Mouse (Mus musculus): ENCODE results near the gene Il9. TPM values are rescaled to one million over a fixed set of nuclear protein-coding genes. Genes with fewer than 3 reads are reported as not detected.

The Il9 gene
- polyA plus RNA-seq (2014; fragmentation: Illumina TruSeq; extraction: RNeasy Lipid Tissue Mini Kit (QIAGEN cat#74804); ENCODE audit: low read depth, low replicate concordance): not detected

GRCm38 (mm10) chr13:56482146-56482545, at the start of gene Il9:
TSS of gene Il9 (minus strand) at chr13:56482246.

GRCm38 (mm10) chr13:56522081-56522820, 40.2 kb upstream of the Il9 start, which contains the start of gene Fbxl21:
TSS of gene Fbxl21 (plus strand) at chr13:56522472.

DNA sequence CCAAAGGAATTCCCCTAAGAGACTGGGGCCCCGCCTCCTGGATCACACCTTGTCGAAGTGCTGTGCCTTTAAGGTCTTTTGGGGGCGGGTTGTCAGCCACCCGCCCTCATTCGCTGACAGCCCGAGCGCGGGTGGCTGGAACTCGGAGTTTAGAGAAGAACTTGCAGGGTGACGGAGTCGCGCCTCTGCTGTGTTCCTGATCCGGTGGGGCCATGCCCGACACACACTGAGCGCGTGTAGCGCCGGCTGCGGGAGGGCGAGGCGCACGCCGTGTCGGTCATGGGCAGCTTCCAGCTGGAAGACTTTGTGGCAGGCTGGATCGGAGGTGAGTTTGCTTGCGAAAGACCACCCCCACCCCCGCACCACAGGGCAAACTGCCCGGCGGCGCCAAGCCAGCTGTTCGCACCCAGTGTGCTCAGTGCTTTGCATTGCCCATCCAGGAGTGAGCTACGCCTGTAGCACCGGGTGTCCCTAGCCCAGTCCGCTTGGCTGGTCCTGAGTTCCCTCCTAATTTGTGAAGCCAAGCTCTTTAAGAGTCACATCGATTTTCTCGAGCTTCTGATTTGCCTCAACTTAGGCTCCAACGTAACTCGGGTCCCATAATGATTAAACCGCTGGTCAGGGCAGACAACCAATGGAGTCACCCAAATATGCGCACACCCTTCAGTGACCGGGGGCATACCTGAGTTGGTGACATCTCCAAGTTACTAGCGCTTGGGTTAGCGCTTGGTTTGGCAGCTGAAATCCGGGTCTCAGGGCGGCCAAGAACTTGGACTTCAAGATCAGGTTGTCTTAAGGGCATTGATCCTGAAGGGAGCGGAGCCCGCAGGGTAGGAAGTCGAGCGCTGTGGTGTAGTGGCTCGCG, 43.6 kb downstream of the Il9 start, which contains the start of gene Slc25a48:
Gene Slc25a48, plus strand, starts transcription at position 145 of the 865 bp plus-strand sequence.

Other genes starting within 250 kb of the Il9 start
- gene Neurog1, start 230.1 kb downstream of the Il9 start, polyA plus RNA-seq (2014; fragmentation: Illumina TruSeq; extraction: RNeasy Lipid Tissue Mini Kit (QIAGEN cat#74804); ENCODE audit: low read depth, low replicate concordance): not detected
- gene Cxcl14, start 185.7 kb downstream of the Il9 start, polyA plus RNA-seq (2014; fragmentation: Illumina TruSeq; extraction: RNeasy Lipid Tissue Mini Kit (QIAGEN cat#74804); ENCODE audit: low read depth, low replicate concordance): 18.8 TPM
- gene Gm3045, start 55.7 kb downstream of the Il9 start, polyA plus RNA-seq (2014; fragmentation: Illumina TruSeq; extraction: RNeasy Lipid Tissue Mini Kit (QIAGEN cat#74804); ENCODE audit: low read depth, low replicate concordance): not detected
- gene Slc25a48, start 43.9 kb downstream of the Il9 start, polyA plus RNA-seq (2014; fragmentation: Illumina TruSeq; extraction: RNeasy Lipid Tissue Mini Kit (QIAGEN cat#74804); ENCODE audit: low read depth, low replicate concordance): 4.8 TPM
- gene Fbxl21, start 40.2 kb upstream of the Il9 start, polyA plus RNA-seq (2014; fragmentation: Illumina TruSeq; extraction: RNeasy Lipid Tissue Mini Kit (QIAGEN cat#74804); ENCODE audit: low read depth, low replicate concordance): 7.3 TPM
- gene Lect2, start 66.3 kb upstream of the Il9 start, polyA plus RNA-seq (2014; fragmentation: Illumina TruSeq; extraction: RNeasy Lipid Tissue Mini Kit (QIAGEN cat#74804); ENCODE audit: low read depth, low replicate concordance): 0.61 TPM
- gene Tgfbi, start 127.3 kb upstream of the Il9 start, polyA plus RNA-seq (2014; fragmentation: Illumina TruSeq; extraction: RNeasy Lipid Tissue Mini Kit (QIAGEN cat#74804); ENCODE audit: low read depth, low replicate concordance): 3.6 TPM
- gene Smad5, start 220.8 kb upstream of the Il9 start, polyA plus RNA-seq (2014; fragmentation: Illumina TruSeq; extraction: RNeasy Lipid Tissue Mini Kit (QIAGEN cat#74804); ENCODE audit: low read depth, low replicate concordance): 37.8 TPM

Measured in kidney, adult 10 weeks (tissue).